Mouse (Mus musculus) MEL (cell line): ENCODE results near the gene Eif2d. TPM values are rescaled to one million over a fixed set of nuclear protein-coding genes. Genes with fewer than 3 reads are reported as not detected.

ENCODE experiments used
- DNase-seq: peaks from one replicate; pipeline ENCODE4 v3.0.0; 2011; ENCODE audit warnings: low read depth, low spot score
- H3K27ac ChIP-seq: 2 replicates; pipeline ENCODE4 v1.5.1; 2012; ENCODE audit warnings: low read depth, mild to moderate bottlenecking, control low read depth, low read length, moderate library complexity; ENCODE audit not compliant: control insufficient read depth
- H3K27me3 ChIP-seq, 2 experiments: fragments of 150-350 bp in 1 of 2; sonication (generic) in 1 of 2; 2 replicates each; pipeline ENCODE4 v1.6.1; 2012; ENCODE audit warnings: low read length in 2 of 2, mild to moderate bottlenecking in 2 of 2, improper control_type of control experiment in 1 of 2, moderate library complexity in 1 of 2; ENCODE audit not compliant: insufficient read depth in 2 of 2, control insufficient read depth in 1 of 2
- H3K36me3 ChIP-seq, 2 experiments: 2 replicates each; pipeline ENCODE4 v1.6.1; 2012 to 2014; ENCODE audit warnings: low read length in 2 of 2, improper control_type of control experiment in 1 of 2, inconsistent platforms in 1 of 2, mild to moderate bottlenecking in 1 of 2; ENCODE audit not compliant: insufficient read depth in 2 of 2, control insufficient read depth in 1 of 2
- H3K4me1 ChIP-seq, 2 experiments: fragments of 150-350 bp in 1 of 2; sonication (generic) in 1 of 2; 2 replicates each; pipeline ENCODE4 v1.6.1; 2012; ENCODE audit warnings: low read length in 2 of 2, improper control_type of control experiment in 1 of 2, mild to moderate bottlenecking in 1 of 2; ENCODE audit not compliant: insufficient read depth in 2 of 2, control insufficient read depth in 1 of 2
- H3K4me3 ChIP-seq, 2 experiments: fragments of 150-350 bp in 1 of 2; sonication (generic) in 1 of 2; 2 replicates each; pipeline ENCODE4 v1.5.1; 2012; ENCODE audit warnings: low read depth in 2 of 2, low read length in 2 of 2, mild to moderate bottlenecking in 2 of 2, moderate library complexity in 2 of 2, control low read depth in 1 of 2, improper control_type of control experiment in 1 of 2; ENCODE audit not compliant: control insufficient read depth in 1 of 2, insufficient read depth in 1 of 2
- H3K79me2 ChIP-seq: 2 replicates; pipeline ENCODE4 v1.6.1; 2012; ENCODE audit warnings: mild to moderate bottlenecking, low read length, moderate library complexity; ENCODE audit not compliant: control insufficient read depth, poor library complexity, insufficient read depth
- H3K9ac ChIP-seq: 2 replicates; pipeline ENCODE4 v1.6.1; 2012; ENCODE audit warnings: low read depth, mild to moderate bottlenecking, control low read depth, low read length, moderate library complexity; ENCODE audit not compliant: control insufficient read depth, poor library complexity, severe bottlenecking
- H3K9me3 ChIP-seq: fragments of 150-350 bp; sonication (generic); replicated peaks from 2 replicates; pipeline ENCODE4 v1.6.1; 2012; ENCODE audit warnings: mild to moderate bottlenecking, low read length, improper control_type of control experiment, moderate library complexity; ENCODE audit not compliant: insufficient read depth
- BHLHE40 ChIP-seq: IDR thresholded peaks from 2 replicates; pipeline ENCODE4 v1.6.1; 2012; ENCODE audit warnings: low read depth, mild to moderate bottlenecking, inconsistent platforms, low read length, improper control_type of control experiment, borderline replicate concordance
- CHD1 ChIP-seq: IDR thresholded peaks from 2 replicates; pipeline ENCODE4 v1.6.1; 2012; ENCODE audit warnings: low read depth, mild to moderate bottlenecking, inconsistent platforms, low read length, improper control_type of control experiment
- GABPA ChIP-seq: IDR thresholded peaks from 2 replicates; pipeline ENCODE4 v1.6.1; 2012; ENCODE audit warnings: low read depth, mild to moderate bottlenecking, inconsistent platforms, low read length, improper control_type of control experiment, moderate library complexity
- GATA1 ChIP-seq: IDR thresholded peaks from 2 replicates; pipeline ENCODE4 v1.6.1; 2011; ENCODE audit warnings: low read depth, low read length, improper control_type of control experiment
- HCFC1 ChIP-seq: IDR thresholded peaks from 2 replicates; pipeline ENCODE4 v1.6.1; 2012; ENCODE audit warnings: low read depth, mild to moderate bottlenecking, inconsistent platforms, low read length, improper control_type of control experiment, moderate library complexity
- KAT2A ChIP-seq: conservative IDR thresholded peaks from 2 replicates; pipeline ENCODE4 v1.6.1; 2012; ENCODE audit warnings: low read depth, low read length, improper control_type of control experiment, inconsistent platforms
- MAFK ChIP-seq: IDR thresholded peaks from 2 replicates; pipeline ENCODE4 v1.6.1; 2011; ENCODE audit warnings: low read depth, mild to moderate bottlenecking, low read length, improper control_type of control experiment, borderline replicate concordance
- MAX ChIP-seq: IDR thresholded peaks from 2 replicates; pipeline ENCODE4 v1.6.1; 2011; ENCODE audit warnings: low read length, improper control_type of control experiment
- MAZ ChIP-seq: IDR thresholded peaks from 2 replicates; pipeline ENCODE4 v1.6.1; 2012; ENCODE audit warnings: low read depth, mild to moderate bottlenecking, inconsistent platforms, low read length, improper control_type of control experiment
- MEF2A ChIP-seq: IDR thresholded peaks from 2 replicates; pipeline ENCODE4 v1.6.1; 2014; ENCODE audit warnings: low read depth, mild to moderate bottlenecking, inconsistent platforms, low read length, improper control_type of control experiment; ENCODE audit not compliant: poor library complexity, insufficient replicate concordance, severe bottlenecking; ENCODE audit errors: extremely low read depth
- MXI1 ChIP-seq: IDR thresholded peaks from 2 replicates; pipeline ENCODE4 v1.6.1; 2011; ENCODE audit warnings: mild to moderate bottlenecking, low read depth, low read length, improper control_type of control experiment
- MYB ChIP-seq: IDR thresholded peaks from 2 replicates; pipeline ENCODE4 v1.6.1; 2011; ENCODE audit warnings: mild to moderate bottlenecking, low read depth, low read length, improper control_type of control experiment
- MYC ChIP-seq: IDR thresholded peaks from 2 replicates; pipeline ENCODE4 v1.6.1; 2011; ENCODE audit warnings: low read depth, mild to moderate bottlenecking, low read length, improper control_type of control experiment, moderate library complexity
- NRF1 ChIP-seq: IDR thresholded peaks from 2 replicates; pipeline ENCODE4 v1.6.1; 2014; ENCODE audit warnings: low read depth, mild to moderate bottlenecking, inconsistent platforms, low read length, improper control_type of control experiment, moderate library complexity; ENCODE audit not compliant: poor library complexity, insufficient read depth, severe bottlenecking
- RAD21 ChIP-seq: IDR thresholded peaks from 2 replicates; pipeline ENCODE4 v1.6.1; 2011; ENCODE audit warnings: mild to moderate bottlenecking, low read depth, low read length, improper control_type of control experiment
- RCOR1 ChIP-seq: IDR thresholded peaks from 2 replicates; pipeline ENCODE4 v1.6.1; 2012; ENCODE audit warnings: low read depth, mild to moderate bottlenecking, inconsistent platforms, low read length, improper control_type of control experiment
- SIN3A ChIP-seq: IDR thresholded peaks from 2 replicates; pipeline ENCODE4 v1.6.1; 2012; ENCODE audit warnings: low read length, improper control_type of control experiment, inconsistent platforms
- TAL1 ChIP-seq: IDR thresholded peaks from 2 replicates; pipeline ENCODE4 v1.6.1; 2012; ENCODE audit warnings: mild to moderate bottlenecking, inconsistent platforms, low read length, moderate library complexity, mixed read lengths
- TBP ChIP-seq: IDR thresholded peaks from 2 replicates; pipeline ENCODE4 v1.8.0; 2011; ENCODE audit warnings: low read depth, low read length, improper control_type of control experiment
- UBTF ChIP-seq: IDR thresholded peaks from 2 replicates; pipeline ENCODE4 v1.6.1; 2012; ENCODE audit warnings: low read depth, mild to moderate bottlenecking, inconsistent platforms, low read length, improper control_type of control experiment, moderate library complexity, borderline replicate concordance; ENCODE audit not compliant: insufficient read depth
- ZC3H11A ChIP-seq: IDR thresholded peaks from 2 replicates; pipeline ENCODE4 v1.6.1; 2012; ENCODE audit warnings: low read depth, mild to moderate bottlenecking, inconsistent platforms, low read length, improper control_type of control experiment
- ZNF384 ChIP-seq: IDR thresholded peaks from 2 replicates; pipeline ENCODE4 v1.6.1; 2012; ENCODE audit warnings: low read depth, mild to moderate bottlenecking, inconsistent platforms, low read length, improper control_type of control experiment
- polyA plus RNA-seq, 2 experiments: library from polyadenylated mRNA; stranded (reverse) in 1 of 2; unstranded in 1 of 2; fragments of >175 nt in 1 of 2; fragments of >200 nt in 1 of 2; gene quantifications; 2 replicates each; pipeline versions ENCODE4 v1.2.1 to v1.2.4; 2012; ENCODE audit warnings: low replicate concordance in 2 of 2, low read depth in 1 of 2; ENCODE audit not compliant: insufficient read length in 2 of 2, insufficient read depth in 1 of 2, missing spikeins in 1 of 2
- total RNA-seq: library from RNA; depleted of rRNA; stranded (reverse); fragments of 300-350 nt; gene quantifications from 2 replicates; pipeline ENCODE4 v1.2.3, GENCODE M21; 2012

The Eif2d gene
- total and polyA plus RNA-seq, 3 experiments, result 31.0 to 43.6 TPM; not detected in 1

DNA sequence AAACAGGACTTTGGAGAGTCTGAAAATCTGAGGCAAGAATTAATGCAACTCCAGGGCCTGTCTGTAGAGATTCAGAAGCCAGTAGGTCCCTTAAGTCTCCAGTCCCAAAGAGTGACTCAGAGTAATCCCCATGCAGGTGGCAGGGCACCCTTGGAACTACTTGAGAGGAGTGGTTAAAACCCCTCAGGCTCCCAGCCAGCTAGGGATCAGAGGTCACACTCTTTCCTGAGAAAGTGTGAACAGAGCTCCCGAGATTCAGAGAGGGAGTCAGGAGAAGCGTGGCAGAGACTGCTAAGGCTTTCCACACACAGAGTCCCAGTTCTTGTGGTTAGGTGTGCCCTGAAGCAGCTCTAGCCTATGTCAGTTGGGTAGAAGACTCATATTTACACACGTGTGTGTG, 40.8 kb downstream of the Eif2d start:
- H3K4me3 ChIP-seq, result no peak overlapping the region
- H3K9me3 ChIP-seq, result no peaks in the 10 kb centered on the region
- no peak overlapping the region for H3K27ac ChIP-seq
- H3K27me3 ChIP-seq, result no peaks in the 10 kb centered on the region
- H3K4me1 ChIP-seq, result peaks cover 6 to 16% of the 10 kb centered on the region in 2 experiments
- H3K9ac ChIP-seq, result no peak overlapping the region
- no peak for DNase-seq
- no peak for TF ChIP-seq HCFC1
- TF ChIP-seq MAZ, result no peak
- no peak for TF ChIP-seq CHD1
- no peak for TF ChIP-seq RAD21
- TF ChIP-seq GATA1, result no peak
- TF ChIP-seq TBP, result no peak
- TF ChIP-seq ZNF384, result no peak
- no peak for TF ChIP-seq ZC3H11A
- no peak for TF ChIP-seq MAFK
- no peak for TF ChIP-seq SIN3A
- no peak for TF ChIP-seq BHLHE40
- no peak for TF ChIP-seq MXI1
- TF ChIP-seq MYC, result no peak
- TF ChIP-seq MAX, result no peak
- TF ChIP-seq, all 39 proteins: peak for 0
- H3K36me3 ChIP-seq, result peaks cover 0 to 14% of the 10 kb centered on the region in 2 experiments; a peak in 2 of 4 replicates
- peaks cover 29% of the 10 kb centered on the region for H3K79me2 ChIP-seq

DNA sequence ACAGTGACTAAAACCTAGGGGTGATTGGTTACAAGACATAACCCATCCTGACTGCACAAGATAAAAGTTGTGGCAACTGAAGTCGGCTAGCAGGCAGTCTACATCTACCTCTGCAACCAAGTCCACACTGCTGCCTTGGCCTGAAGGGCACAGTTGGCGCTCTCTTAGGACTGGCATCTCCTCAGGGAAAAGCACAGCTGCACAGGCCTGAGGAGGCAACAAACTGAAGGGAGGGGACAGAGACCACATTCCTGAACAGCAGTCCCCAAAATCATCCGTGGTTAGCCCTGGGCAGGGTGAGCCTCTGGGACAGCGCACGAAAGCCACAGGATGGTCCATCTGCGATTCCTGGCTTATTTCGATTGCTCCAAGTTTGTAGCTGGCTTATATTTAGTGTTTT, 42.7 kb downstream of the Eif2d start:
- H3K79me2 ChIP-seq, result peaks cover 39% of the 10 kb centered on the region
- no peak for TF ChIP-seq UBTF
- no peak for TF ChIP-seq CHD1
- no peak for TF ChIP-seq MYB
- no peak for TF ChIP-seq RCOR1
- no peak for TF ChIP-seq GATA1
- TF ChIP-seq KAT2A, result no peak
- TF ChIP-seq NRF1, result no peak
- TF ChIP-seq TAL1, result no peak
- TF ChIP-seq GABPA, result no peak
- TF ChIP-seq MEF2A, result no peak
- peaks cover 0 to 10% of the 10 kb centered on the region in 2 experiments; a peak in 2 of 4 replicates for H3K36me3 ChIP-seq
- no peak overlapping the region for H3K9ac ChIP-seq
- no peak for DNase-seq
- no peak overlapping the region for H3K4me3 ChIP-seq
- H3K4me1 ChIP-seq, result peaks cover 5 to 15% of the 10 kb centered on the region in 2 experiments; a peak in 3 of 4 replicates
- no peaks in the 10 kb centered on the region for H3K27me3 ChIP-seq
- H3K9me3 ChIP-seq, result no peaks in the 10 kb centered on the region
- no peak overlapping the region for H3K27ac ChIP-seq
